Mouse (Mus musculus) liver, adult (tissue): ENCODE results near the gene Ifnb1.

Source experiments
- GATA4 ChIP-seq: IDR thresholded peaks from 2 replicates; pipeline ENCODE4 v1.6.1; 2014; ENCODE audit warnings: mild to moderate bottlenecking, low read length; ENCODE audit not compliant: insufficient replicate concordance

Ifnb1 gene

GRCm38 (mm10) chr4:88523241-88523640 lies 667 bp upstream of the Ifnb1 start:
- TF ChIP-seq GATA4: no peak

DNA sequence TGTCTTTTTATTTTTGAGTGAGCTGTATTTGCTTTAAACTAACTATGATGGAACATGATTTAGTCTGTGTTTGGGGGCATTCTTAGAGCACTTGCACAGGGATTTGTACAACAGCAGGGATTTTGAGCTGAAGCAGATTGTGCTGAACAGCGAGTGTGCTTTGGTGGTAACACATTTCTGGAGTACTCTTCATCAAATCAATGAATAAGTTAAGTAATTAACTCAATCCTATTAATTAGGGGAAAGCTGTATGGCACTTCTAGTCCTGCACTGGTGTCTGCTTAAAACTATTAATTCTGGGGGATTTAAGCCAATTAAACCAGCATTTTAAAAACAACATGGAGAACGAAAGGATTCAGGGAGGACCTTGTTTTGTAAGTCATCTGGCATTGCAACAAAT lies 4.6 kb downstream of the Ifnb1 start:
- TF ChIP-seq GATA4: no peak

GRCm38 (mm10) chr4:88515711-88516211 lies 6.8 kb downstream of the Ifnb1 start:
- peak; percentile 29; the same call in 1 of the 2 replicates for TF ChIP-seq GATA4

- no peak for TF ChIP-seq GATA4
Observed at GRCm38 (mm10) chr4:88515250-88515649, 7.3 kb downstream of the Ifnb1 start.

GRCm38 (mm10) chr4:88514403-88514802 lies 8.2 kb downstream of the Ifnb1 start:
- TF ChIP-seq GATA4: no peak

- TF ChIP-seq GATA4: no peak
Observed at GRCm38 (mm10) chr4:88513743-88514142, 8.8 kb downstream of the Ifnb1 start.

- no peak for TF ChIP-seq GATA4
Observed at GRCm38 (mm10) chr4:88503753-88504152, 18.8 kb downstream of the Ifnb1 start.

DNA sequence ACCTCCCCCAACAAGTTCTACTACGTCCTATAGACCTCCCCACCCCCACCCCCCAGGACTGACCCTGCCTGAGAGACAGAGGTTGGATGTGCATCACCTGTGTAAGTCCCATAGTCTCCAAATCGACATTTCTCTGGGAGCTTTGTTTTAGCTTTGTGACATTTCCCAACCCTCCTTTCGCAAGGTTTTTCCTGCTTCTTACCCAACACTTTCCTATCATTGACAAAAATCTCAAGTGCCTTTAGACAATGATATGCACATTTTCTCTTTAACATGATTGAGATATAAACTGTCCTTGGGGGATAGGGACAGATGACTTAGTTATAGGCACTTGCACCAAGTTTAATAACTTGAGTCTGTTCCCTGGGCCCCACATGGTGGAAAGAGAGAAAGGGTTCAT lies 21.3 kb downstream of the Ifnb1 start:
- TF ChIP-seq GATA4: no peak

- no peak for TF ChIP-seq GATA4
Observed at GRCm38 (mm10) chr4:88496321-88497018, 26.1 kb downstream of the Ifnb1 start.

DNA sequence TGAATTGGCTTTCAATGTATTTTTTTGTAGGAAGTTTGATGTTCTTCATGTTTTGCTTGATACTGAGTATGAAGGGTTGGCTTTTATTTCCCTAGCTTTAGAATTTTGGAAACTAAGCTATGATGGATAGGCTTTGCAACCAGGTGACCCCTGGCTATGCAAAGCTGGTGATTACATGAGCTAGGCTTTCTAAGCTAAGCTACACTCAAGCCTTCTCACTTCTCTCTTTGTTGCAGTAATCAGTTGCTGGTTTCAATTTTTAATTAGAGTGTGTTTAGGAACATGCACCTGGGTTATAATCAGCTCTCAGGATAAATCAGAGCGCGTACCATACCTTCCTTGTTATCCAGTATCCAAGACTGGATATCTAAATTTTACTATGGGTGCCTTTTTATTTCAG lies 33.0 kb downstream of the Ifnb1 start:
- no peak for TF ChIP-seq GATA4

DNA sequence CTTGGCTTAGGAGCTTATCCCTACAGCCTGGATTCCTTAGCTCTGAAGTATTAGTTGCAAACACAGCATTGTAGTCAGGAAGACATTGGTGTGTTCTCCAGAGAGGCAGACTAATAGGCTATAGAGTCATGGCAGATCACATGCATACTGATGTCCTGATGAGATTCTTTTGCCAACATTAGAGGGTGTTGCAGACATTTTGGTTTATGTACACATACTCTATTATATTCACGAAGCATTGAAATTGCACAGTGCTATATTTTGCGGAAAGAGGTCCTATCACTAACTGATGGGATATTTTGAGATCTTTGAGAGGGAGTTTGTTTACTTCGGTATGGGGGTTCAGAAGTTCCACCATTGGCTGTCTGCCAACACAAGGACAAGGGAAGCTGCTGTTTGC lies 34.5 kb downstream of the Ifnb1 start:
- TF ChIP-seq GATA4: no peak

DNA sequence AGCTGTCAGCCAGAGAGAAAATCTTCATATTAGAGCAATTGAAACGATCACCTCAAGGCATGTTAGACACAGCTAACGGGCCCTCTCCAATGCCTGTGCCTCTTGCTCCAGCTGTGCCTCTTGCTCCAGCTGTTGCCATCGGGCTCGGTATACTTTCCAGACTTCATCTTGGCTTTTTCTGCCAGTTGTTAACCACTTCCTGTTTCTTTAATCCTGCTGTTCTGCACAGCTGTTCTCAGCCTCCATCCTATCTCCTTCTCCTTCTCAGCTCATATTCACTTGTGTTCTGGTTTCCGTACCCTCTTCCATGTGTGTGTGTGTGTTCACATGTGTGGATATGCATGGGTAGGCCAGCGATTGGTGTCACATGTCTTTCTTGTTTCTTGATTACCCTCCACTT lies 42.4 kb downstream of the Ifnb1 start:
- TF ChIP-seq GATA4: no peak

GRCm38 (mm10) chr4:88478809-88479186 lies 43.8 kb downstream of the Ifnb1 start:
- TF ChIP-seq GATA4: no peak

DNA sequence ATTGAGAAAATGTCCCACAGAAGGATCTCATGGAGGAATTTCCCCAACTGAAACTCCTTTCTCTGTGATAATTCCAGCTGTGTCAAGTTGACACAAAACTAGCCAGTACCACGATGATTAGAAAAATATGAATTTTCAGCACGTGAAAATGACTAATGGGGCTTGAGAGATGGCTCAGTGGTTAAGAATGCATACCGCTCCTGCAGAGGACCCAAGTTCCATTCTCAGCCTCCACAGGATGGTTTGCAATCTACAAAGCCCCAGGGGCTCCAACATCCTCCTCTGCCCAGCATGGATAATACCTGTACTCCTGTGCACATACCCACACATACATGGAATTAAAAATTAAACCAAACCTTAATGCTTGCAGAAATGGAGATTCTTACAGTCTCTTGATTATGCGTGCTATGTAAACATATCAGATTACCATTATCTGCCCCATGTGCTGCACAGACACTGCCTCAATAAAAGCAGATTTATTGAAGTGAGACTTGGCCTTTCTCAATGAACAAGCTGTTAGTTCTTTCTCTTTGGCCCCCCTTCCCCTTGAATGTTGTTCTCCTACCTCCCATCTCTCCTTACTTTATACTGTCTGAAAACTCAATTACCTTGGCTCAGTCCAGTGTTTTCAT lies 44.3 kb downstream of the Ifnb1 start:
- TF ChIP-seq GATA4: no peak

DNA sequence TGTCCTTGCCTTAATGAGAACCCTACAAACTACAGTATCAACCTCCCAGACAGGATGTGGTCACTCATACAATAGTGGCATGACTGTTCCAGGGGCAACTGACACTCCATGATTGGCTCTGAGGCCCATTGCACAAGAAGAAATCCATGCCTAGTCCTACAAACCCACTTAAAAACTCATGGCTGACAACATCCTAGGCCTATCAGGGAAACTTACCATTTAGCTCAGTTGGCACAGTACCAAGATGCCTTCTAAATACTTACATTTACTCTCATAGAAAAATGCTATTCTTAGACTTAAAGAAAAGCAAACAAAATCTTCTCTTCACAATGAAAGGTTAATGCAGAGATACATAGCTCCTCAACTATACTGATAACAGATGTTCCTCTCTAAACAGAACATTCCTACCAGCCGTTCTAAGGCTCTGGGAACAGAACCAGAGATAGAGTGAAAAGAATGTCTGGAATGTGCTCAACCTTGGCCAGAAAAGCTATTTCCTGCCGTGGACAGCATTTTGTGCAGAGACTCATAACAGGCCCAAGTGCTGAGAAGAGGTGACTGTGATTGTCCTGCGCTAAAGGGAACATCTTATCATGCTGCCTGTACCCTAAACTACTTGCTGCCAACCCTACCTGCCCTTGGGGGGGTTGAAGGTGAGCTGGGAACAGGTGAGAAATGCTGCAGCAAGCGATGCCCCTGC lies 45.9 kb downstream of the Ifnb1 start:
- no peak; the same call in 1 of the 2 replicates for TF ChIP-seq GATA4

- TF ChIP-seq GATA4: no peak
Observed at GRCm38 (mm10) chr4:88476084-88476483, 46.5 kb downstream of the Ifnb1 start.
